Mouse (Mus musculus): ENCODE measurements around the gene Rnf44.

Gene Rnf44

GRCm38 (mm10) chr13:54693558-54694347 lies at the start of gene Rnf44:
TSS of gene Rnf44 (minus strand) at chr13:54693907.
- peak; percentile 99 for DNase-seq

GRCm38 (mm10) chr13:54738213-54738601 lies 44.5 kb upstream of the Rnf44 start:
- DNase-seq = no peak

- no peak for DNase-seq
These were observed 43.9 kb upstream of the Rnf44 start for GRCm38 (mm10) chr13:54737488-54738212.

- no peak for DNase-seq
These were observed 43.2 kb upstream of the Rnf44 start for GRCm38 (mm10) chr13:54736931-54737330.

- no peak for DNase-seq
These were observed 32.4 kb upstream of the Rnf44 start for GRCm38 (mm10) chr13:54726131-54726530.

- no peak for DNase-seq
These were observed 29.4 kb upstream of the Rnf44 start for GRCm38 (mm10) chr13:54723143-54723542.

GRCm38 (mm10) chr13:54716916-54717315 lies 23.2 kb upstream of the Rnf44 start:
- DNase-seq = no peak

GRCm38 (mm10) chr13:54714996-54715395 lies 21.3 kb upstream of the Rnf44 start:
- DNase-seq = no peak

GRCm38 (mm10) chr13:54714393-54714792 lies 20.7 kb upstream of the Rnf44 start:
- no peak for DNase-seq

- no peak for DNase-seq
These were observed 17.2 kb upstream of the Rnf44 start for GRCm38 (mm10) chr13:54710866-54711265.

- no peak for DNase-seq
These were observed 11.2 kb upstream of the Rnf44 start for GRCm38 (mm10) chr13:54704890-54705289.

- no peak for DNase-seq
These were observed 8.8 kb upstream of the Rnf44 start for GRCm38 (mm10) chr13:54702507-54702906.

- DNase-seq = no peak
These were observed 7.5 kb upstream of the Rnf44 start, which contains the start of gene Cdhr2 for GRCm38 (mm10) chr13:54701243-54701642. TSS of gene Cdhr2 (plus strand) at chr13:54701461.

- DNase-seq = no peak
These were observed 1.9 kb upstream of the Rnf44 start for GRCm38 (mm10) chr13:54695479-54696230.

GRCm38 (mm10) chr13:54694348-54695060 lies 797 bp upstream of the Rnf44 start:
- no peak for DNase-seq

- no peak for DNase-seq
These were observed 773 bp downstream of the Rnf44 start for GRCm38 (mm10) chr13:54692711-54693557.

- DNase-seq = no peak
These were observed 2.0 kb downstream of the Rnf44 start for GRCm38 (mm10) chr13:54691737-54692136.

- DNase-seq = no peak
These were observed 3.5 kb downstream of the Rnf44 start for GRCm38 (mm10) chr13:54690151-54690740.

- DNase-seq = peak; percentile 97
These were observed 5.9 kb downstream of the Rnf44 start for GRCm38 (mm10) chr13:54687575-54688424.

GRCm38 (mm10) chr13:54687096-54687495 lies 6.6 kb downstream of the Rnf44 start:
- peak; percentile 83 for DNase-seq
